Mouse (Mus musculus): ENCODE results near the gene Lrrn2. TPM values are rescaled to one million over a fixed set of nuclear protein-coding genes. Genes with fewer than 3 reads are reported as not detected.

The Lrrn2 gene
- polyA plus RNA-seq, 1 experiment from 2014 or later, result 5.7 TPM

DNA sequence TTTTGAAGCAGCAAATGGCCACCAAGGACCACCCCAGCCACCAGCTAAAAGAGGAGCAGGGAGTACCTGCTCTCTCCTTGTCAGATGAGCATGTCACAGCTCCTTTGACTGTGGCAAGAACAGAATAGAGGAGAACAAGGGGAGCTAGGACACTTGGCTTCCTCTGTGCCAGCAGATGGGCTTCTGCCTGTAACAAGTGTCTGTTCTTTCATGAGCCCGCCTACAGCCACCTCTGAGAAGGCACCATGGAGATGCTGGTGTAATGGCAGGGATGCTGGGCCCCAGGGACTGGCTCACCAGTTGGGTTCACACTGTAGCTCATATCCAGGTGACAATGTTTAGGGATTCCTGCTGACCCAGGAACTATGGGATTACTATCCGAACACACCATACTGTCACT, 12.0 kb downstream of the Lrrn2 start:
- Histone ChIP-seq H3K4me3 (ENCODE audit: low read depth, low read length) (no peak overlapping the region), H3K4me2 (no peak overlapping the region), H3K9me3 (replicated peaks; ENCODE audit: control insufficient read depth, low read length) (no peaks in the 10 kb centered on the region), H3K27me3 (ENCODE audit: control insufficient read depth, insufficient read depth, low read length) (peaks cover 3% of the 10 kb centered on the region; the same call in 1 of the 2 replicates), H3K4me1 (ENCODE audit: control insufficient read depth, insufficient read depth, low read length) (peaks cover 13% of the 10 kb centered on the region), H3K9ac (ENCODE audit: low read depth, low read length) (no peak overlapping the region), H3K27ac (ENCODE audit: low read depth, low read length) (no peak overlapping the region), H3K36me3 (ENCODE audit: control insufficient read depth, insufficient read depth, low read length) (no peaks in the 10 kb centered on the region)
- 75% methylated on average over 2 of the region's 2 CpGs for WGBS (ENCODE audit: insufficient replicate concordance)
- no peak for ATAC-seq (replicated peaks; ENCODE audit: insufficient number of reproducible peaks, low FRiP score, low TSS enrichment)

DNA sequence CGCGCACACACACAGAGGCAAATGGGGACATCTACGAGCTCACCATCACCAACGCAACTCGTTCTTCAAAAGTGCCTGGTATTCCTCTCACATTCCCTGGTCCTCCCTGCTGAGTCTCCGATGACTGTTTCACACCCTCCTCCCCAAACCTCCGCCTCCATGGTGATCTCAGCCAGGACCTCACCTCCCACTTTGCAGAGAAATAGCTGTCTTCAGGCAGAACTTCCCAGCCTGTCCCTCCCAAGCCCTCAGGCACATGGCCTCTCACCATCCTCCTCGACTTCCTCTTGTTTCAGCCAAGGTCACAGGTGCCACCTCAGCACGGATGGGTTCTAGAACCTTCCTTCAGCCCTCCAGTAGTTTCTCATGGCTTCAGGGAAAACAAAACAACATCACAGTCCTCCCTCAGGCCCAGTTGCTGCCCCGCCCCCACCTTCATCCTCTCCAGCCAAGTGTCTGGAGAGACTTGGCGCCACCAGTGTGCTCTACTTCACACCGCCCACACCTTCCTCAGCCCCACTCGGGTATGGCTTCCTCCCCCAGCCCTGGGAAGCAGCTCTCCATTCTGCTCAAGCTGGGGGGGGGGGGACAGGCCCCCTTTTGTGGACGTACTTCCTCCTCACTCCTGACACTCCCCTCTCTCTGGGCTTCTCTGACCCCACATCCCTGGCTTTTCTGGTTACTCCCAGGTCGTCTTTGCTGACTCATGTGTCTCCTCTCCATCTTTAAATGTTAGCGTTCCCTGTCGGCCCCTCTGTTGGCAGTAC, 13.4 kb downstream of the Lrrn2 start:
- no peak overlapping the region for H3K4me2 ChIP-seq
- 43% methylated on average over 17 of the region's 17 CpGs for WGBS (ENCODE audit: insufficient replicate concordance)

GRCm38 (mm10) chr1:132899029-132899428, 19.0 kb downstream of the Lrrn2 start:
- no peak for ATAC-seq (replicated peaks; ENCODE audit: insufficient number of reproducible peaks, low FRiP score, low TSS enrichment)
- Histone ChIP-seq H3K4me3 (ENCODE audit: low read depth, low read length) (no peak overlapping the region), H3K36me3 (ENCODE audit: control insufficient read depth, insufficient read depth, low read length) (no peaks in the 10 kb centered on the region), H3K4me2 (no peak overlapping the region), H3K9me3 (replicated peaks; ENCODE audit: control insufficient read depth, low read length) (no peaks in the 10 kb centered on the region), H3K27me3 (ENCODE audit: control insufficient read depth, insufficient read depth, low read length) (no peaks in the 10 kb centered on the region), H3K4me1 (ENCODE audit: control insufficient read depth, insufficient read depth, low read length) (peaks cover 5% of the 10 kb centered on the region; the same call in 1 of the 2 replicates), H3K27ac (ENCODE audit: low read depth, low read length) (no peak overlapping the region), H3K9ac (ENCODE audit: low read depth, low read length) (no peak overlapping the region)
- WGBS (ENCODE audit: insufficient replicate concordance), result 91% methylated on average over 6 of the region's 6 CpGs

More for the DNA sequence above, 13.4 kb downstream of the Lrrn2 start:
- H3K4me1 ChIP-seq (ENCODE audit: control insufficient read depth, insufficient read depth, low read length), result peaks cover 13% of the 10 kb centered on the region; the same call in 1 of the 2 replicates
- H3K9ac ChIP-seq (ENCODE audit: low read depth, low read length), result no peak overlapping the region
- H3K4me3 ChIP-seq (ENCODE audit: low read depth, low read length), result no peak overlapping the region
- no peaks in the 10 kb centered on the region for H3K36me3 ChIP-seq (ENCODE audit: control insufficient read depth, insufficient read depth, low read length)
- H3K9me3 ChIP-seq (replicated peaks; ENCODE audit: control insufficient read depth, low read length), result no peaks in the 10 kb centered on the region
- H3K27me3 ChIP-seq (ENCODE audit: control insufficient read depth, insufficient read depth, low read length), result peaks cover 3% of the 10 kb centered on the region; the same call in 1 of the 2 replicates
- H3K27ac ChIP-seq (ENCODE audit: low read depth, low read length), result no peak overlapping the region
- ATAC-seq (replicated peaks; ENCODE audit: insufficient number of reproducible peaks, low FRiP score, low TSS enrichment), result no peak

- WGBS (ENCODE audit: insufficient replicate concordance), result 65% methylated on average over 7 of the region's 7 CpGs
- no peaks in the 10 kb centered on the region for H3K27me3 ChIP-seq (ENCODE audit: control insufficient read depth, insufficient read depth, low read length)
- no peak for ATAC-seq (replicated peaks; ENCODE audit: insufficient number of reproducible peaks, low FRiP score, low TSS enrichment)
Measured at GRCm38 (mm10) chr1:132899626-132900025, 19.6 kb downstream of the Lrrn2 start.

DNA sequence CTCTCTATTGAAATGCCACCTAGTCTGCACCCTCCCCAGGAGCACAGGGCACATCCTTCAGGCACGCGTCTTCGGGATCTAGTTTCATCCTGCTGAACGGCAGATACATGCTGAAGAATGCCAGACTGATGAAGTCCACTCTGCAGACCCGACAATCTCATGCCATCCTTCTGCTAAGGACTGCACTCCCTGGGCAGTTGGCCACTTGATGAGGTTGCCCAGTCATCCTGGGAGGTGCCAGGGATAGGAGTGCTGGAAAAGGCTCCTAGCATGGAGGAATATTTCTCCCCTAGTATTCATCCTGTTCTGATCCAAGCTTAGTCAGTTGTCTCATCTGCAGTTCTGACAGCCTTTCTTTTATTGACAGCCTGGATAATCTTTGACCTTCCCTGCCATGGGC, 20.9 kb downstream of the Lrrn2 start:
- no peak overlapping the region for H3K27ac ChIP-seq (ENCODE audit: low read depth, low read length)
- no peaks in the 10 kb centered on the region for H3K9me3 ChIP-seq (replicated peaks; ENCODE audit: control insufficient read depth, low read length)
- WGBS (ENCODE audit: insufficient replicate concordance), result 77% methylated on average over 5 of the region's 5 CpGs
- H3K4me1 ChIP-seq (ENCODE audit: control insufficient read depth, insufficient read depth, low read length), result peaks cover 3% of the 10 kb centered on the region; the same call in 1 of the 2 replicates
- no peak overlapping the region for H3K4me3 ChIP-seq (ENCODE audit: low read depth, low read length)
- no peak for ATAC-seq (replicated peaks; ENCODE audit: insufficient number of reproducible peaks, low FRiP score, low TSS enrichment)
- H3K4me2 ChIP-seq, result no peak overlapping the region
- no peaks in the 10 kb centered on the region for H3K27me3 ChIP-seq (ENCODE audit: control insufficient read depth, insufficient read depth, low read length)
- no peaks in the 10 kb centered on the region for H3K36me3 ChIP-seq (ENCODE audit: control insufficient read depth, insufficient read depth, low read length)
- H3K9ac ChIP-seq (ENCODE audit: low read depth, low read length), result no peak overlapping the region

More at GRCm38 (mm10) chr1:132899626-132900025, 19.6 kb downstream of the Lrrn2 start:
- Histone ChIP-seq H3K4me2 (no peak overlapping the region), H3K9me3 (replicated peaks; ENCODE audit: control insufficient read depth, low read length) (no peaks in the 10 kb centered on the region), H3K4me1 (ENCODE audit: control insufficient read depth, insufficient read depth, low read length) (peaks cover 3% of the 10 kb centered on the region; the same call in 1 of the 2 replicates), H3K9ac (ENCODE audit: low read depth, low read length) (no peak overlapping the region), H3K27ac (ENCODE audit: low read depth, low read length) (no peak overlapping the region), H3K4me3 (ENCODE audit: low read depth, low read length) (no peak overlapping the region), H3K36me3 (ENCODE audit: control insufficient read depth, insufficient read depth, low read length) (no peaks in the 10 kb centered on the region)

DNA sequence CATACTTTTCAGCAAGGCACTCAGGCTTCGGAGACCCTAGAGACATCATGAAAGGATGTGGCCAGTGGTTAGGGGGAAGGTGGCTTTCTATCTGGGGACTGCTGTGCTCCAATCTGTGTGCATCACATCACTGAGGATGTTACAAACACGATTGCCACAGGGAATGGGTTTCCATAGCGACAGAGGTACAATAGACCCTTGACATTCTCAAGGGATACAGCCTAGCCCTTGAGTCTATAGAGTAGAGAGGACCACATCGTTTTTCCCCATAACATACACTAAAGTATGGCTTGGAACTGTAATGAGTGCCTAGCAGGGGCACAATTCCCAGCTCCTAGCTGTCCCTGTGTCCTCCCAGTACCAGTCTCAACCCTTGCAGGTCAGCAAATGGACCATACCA, 23.4 kb downstream of the Lrrn2 start:
- H3K9me3 ChIP-seq (replicated peaks; ENCODE audit: control insufficient read depth, low read length), result no peaks in the 10 kb centered on the region
- no peaks in the 10 kb centered on the region for H3K36me3 ChIP-seq (ENCODE audit: control insufficient read depth, insufficient read depth, low read length)
- no peak overlapping the region for H3K4me2 ChIP-seq
- no peak overlapping the region for H3K9ac ChIP-seq (ENCODE audit: low read depth, low read length)
- H3K27ac ChIP-seq (ENCODE audit: low read depth, low read length), result no peak overlapping the region
- peaks cover 3% of the 10 kb centered on the region; the same call in 1 of the 2 replicates for H3K4me1 ChIP-seq (ENCODE audit: control insufficient read depth, insufficient read depth, low read length)
- WGBS (ENCODE audit: insufficient replicate concordance), result 63% methylated on average over 4 of the region's 4 CpGs
- no peak for ATAC-seq (replicated peaks; ENCODE audit: insufficient number of reproducible peaks, low FRiP score, low TSS enrichment)
- no peak overlapping the region for H3K4me3 ChIP-seq (ENCODE audit: low read depth, low read length)
- no peaks in the 10 kb centered on the region for H3K27me3 ChIP-seq (ENCODE audit: control insufficient read depth, insufficient read depth, low read length)

DNA sequence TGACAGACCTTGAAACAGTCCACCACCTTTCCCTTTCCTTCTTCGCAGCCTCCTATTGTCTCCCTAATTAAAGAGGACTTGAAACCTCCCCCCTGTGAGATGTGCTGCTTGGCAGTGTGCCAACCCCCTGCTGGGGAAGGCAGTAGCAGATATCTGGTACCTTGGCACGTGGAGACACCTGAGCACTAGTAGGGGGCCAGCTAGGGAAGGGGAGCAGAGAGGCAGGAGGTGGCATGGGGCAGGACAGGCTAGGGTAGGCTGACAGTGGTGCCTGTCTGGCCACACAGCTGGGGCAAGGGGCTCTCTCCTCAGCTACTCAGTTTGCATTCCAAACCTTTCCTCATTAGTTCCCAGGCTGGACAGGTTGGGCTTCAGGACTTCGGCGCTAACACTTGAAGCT, 29.0 kb downstream of the Lrrn2 start:
- WGBS (ENCODE audit: insufficient replicate concordance), result 63% methylated on average over 4 of the region's 4 CpGs
- Histone ChIP-seq H3K9ac (ENCODE audit: low read depth, low read length) (no peak overlapping the region), H3K27me3 (ENCODE audit: control insufficient read depth, insufficient read depth, low read length) (no peaks in the 10 kb centered on the region), H3K4me3 (ENCODE audit: low read depth, low read length) (no peak overlapping the region), H3K4me1 (ENCODE audit: control insufficient read depth, insufficient read depth, low read length) (no peaks in the 10 kb centered on the region), H3K27ac (ENCODE audit: low read depth, low read length) (no peak overlapping the region), H3K9me3 (replicated peaks; ENCODE audit: control insufficient read depth, low read length) (no peaks in the 10 kb centered on the region), H3K4me2 (no peak overlapping the region), H3K36me3 (ENCODE audit: control insufficient read depth, insufficient read depth, low read length) (no peaks in the 10 kb centered on the region)
- no peak for ATAC-seq (replicated peaks; ENCODE audit: insufficient number of reproducible peaks, low FRiP score, low TSS enrichment)

- Histone ChIP-seq H3K4me2 (no peak overlapping the region), H3K9me3 (replicated peaks; ENCODE audit: control insufficient read depth, low read length) (no peaks in the 10 kb centered on the region), H3K36me3 (ENCODE audit: control insufficient read depth, insufficient read depth, low read length) (no peaks in the 10 kb centered on the region), H3K9ac (ENCODE audit: low read depth, low read length) (no peak overlapping the region), H3K4me3 (ENCODE audit: low read depth, low read length) (no peak overlapping the region), H3K27ac (ENCODE audit: low read depth, low read length) (no peak overlapping the region), H3K27me3 (ENCODE audit: control insufficient read depth, insufficient read depth, low read length) (no peaks in the 10 kb centered on the region), H3K4me1 (ENCODE audit: control insufficient read depth, insufficient read depth, low read length) (no peaks in the 10 kb centered on the region)
- no peak; the same call in 1 of the 2 replicates for ATAC-seq (replicated peaks; ENCODE audit: insufficient number of reproducible peaks, low FRiP score, low TSS enrichment)
- 67% methylated on average over 1 of the region's 1 CpGs for WGBS (ENCODE audit: insufficient replicate concordance)
Measured at GRCm38 (mm10) chr1:132909951-132910350, 29.9 kb downstream of the Lrrn2 start.
